In genomic region chrX:163144475-163144874, GRCm38 (mm10) we compare ENCODE assay signal across 26 mouse cellular contexts.
DNase-seq lines count a peak whose midpoint lies in the region; ATAC-seq and TF ChIP-seq lines count a peak whose summit lies in the region.
"Had no signal": no experiment of that assay in that cellular context is flagged by ENCODE, and none has a peak within 500 bp of the region (broad histone marks: within the 10 kb centered on the region; RNA-seq: fewer than 3 reads in every experiment).

No protein-coding gene starts in this region.

- no peak overlapping the region for H3K4me3 ChIP-seq in kidney, adult 2 months (ENCODE audit: insufficient read depth, low read depth, low read length)
- H3K4me3 ChIP-seq in kidney, embryonic 14.5 days (ENCODE audit: low read length): no peak overlapping the region
- no peak overlapping the region for H3K4me3 ChIP-seq in MEL (ENCODE audit: control insufficient read depth in 1 of 2, insufficient read depth in 1 of 2, low read depth in 2 of 2, low read length in 2 of 2)
- H3K4me3 ChIP-seq: embryonic facial prominence, embryonic 12.5 days; hindbrain, embryonic 10.5 days; intestine, embryonic 15.5 days; limb, embryonic 10.5 days; liver, embryonic 15.5 days; lung, embryonic 15.5 days; neural tube, embryonic 15.5 days had no signal

- no peaks in the 10 kb centered on the region for H3K36me3 ChIP-seq in kidney, adult 2 months (ENCODE audit: control insufficient read depth, insufficient read depth, low read length)
- H3K36me3 ChIP-seq in kidney, embryonic 14.5 days (ENCODE audit: control insufficient read depth, insufficient read depth, low read length): no peaks in the 10 kb centered on the region
- no peaks in the 10 kb centered on the region for H3K36me3 ChIP-seq in MEL (ENCODE audit: control insufficient read depth in 1 of 2, insufficient read depth in 2 of 2, low read length in 2 of 2)
- H3K36me3 ChIP-seq: embryonic facial prominence, embryonic 12.5 days; G1E; hindbrain, embryonic 10.5 days; intestine, embryonic 15.5 days; limb, embryonic 10.5 days; liver, embryonic 15.5 days; lung, embryonic 15.5 days; neural tube, embryonic 15.5 days had no signal

- TF ChIP-seq POLR2A in kidney, adult 2 months (IDR thresholded peaks at IDR 0.05; ENCODE audit: low read depth, low read length): no peak
- no peak for TF ChIP-seq POLR2A in MEL (IDR thresholded peaks at IDR 0.05; ENCODE audit: control insufficient read depth in 1 of 2, insufficient read depth in 1 of 2, low read depth in 1 of 2, low read length in 2 of 2, poor library complexity in 1 of 2)

- TF ChIP-seq EP300 in MEL (IDR thresholded peaks at IDR 0.05; ENCODE audit: low read depth in 1 of 2, low read length in 2 of 2): no peak

- TF ChIP-seq RAD21 in MEL (IDR thresholded peaks at IDR 0.05; ENCODE audit: low read depth, low read length): peak; percentile 34

- H3K4me1 ChIP-seq in kidney, adult 2 months (ENCODE audit: control insufficient read depth, insufficient read depth, low read length): no peaks in the 10 kb centered on the region
- H3K4me1 ChIP-seq in kidney, embryonic 14.5 days (ENCODE audit: control insufficient read depth, insufficient read depth, low read length): no peaks in the 10 kb centered on the region
- no peaks in the 10 kb centered on the region for H3K4me1 ChIP-seq in MEL (ENCODE audit: control insufficient read depth in 1 of 2, insufficient read depth in 2 of 2, low read length in 2 of 2)
- H3K4me1 ChIP-seq: embryonic facial prominence, embryonic 12.5 days; hindbrain, embryonic 10.5 days; intestine, embryonic 15.5 days; limb, embryonic 10.5 days; liver, embryonic 15.5 days; lung, embryonic 15.5 days; neural tube, embryonic 15.5 days had no signal

- no peak for ATAC-seq in kidney, embryonic 14.5 days (ENCODE audit: low FRiP score, low TSS enrichment)
- ATAC-seq: forebrain, postnatal 0 days; hindbrain, embryonic 16.5 days; intestine, embryonic 15.5 days had no signal

- no peak overlapping the region for H3K9ac ChIP-seq in kidney, embryonic 14.5 days (ENCODE audit: low read depth, low read length)
- no peak overlapping the region for H3K9ac ChIP-seq in MEL (ENCODE audit: control insufficient read depth, low read depth, low read length, poor library complexity, severe bottlenecking)
- H3K9ac ChIP-seq: embryonic facial prominence, embryonic 12.5 days; forebrain, postnatal 0 days; intestine, embryonic 15.5 days; liver, embryonic 15.5 days; lung, embryonic 15.5 days; neural tube, embryonic 15.5 days had no signal

- H3K9me3 ChIP-seq in kidney, embryonic 14.5 days (ENCODE audit: control insufficient read depth, low read length): no peaks in the 10 kb centered on the region
- H3K9me3 ChIP-seq in MEL (replicated peaks; ENCODE audit: insufficient read depth, low read length): no peaks in the 10 kb centered on the region
- H3K9me3 ChIP-seq: embryonic facial prominence, embryonic 12.5 days; G1E; hindbrain, embryonic 10.5 days; intestine, embryonic 15.5 days; limb, embryonic 10.5 days; liver, embryonic 15.5 days; lung, embryonic 15.5 days; neural tube, embryonic 15.5 days had no signal

- 53% methylated on average over 3 of the region's 3 CpGs for WGBS in kidney, adult 2 months
- 71% methylated on average over 3 of the region's 3 CpGs for WGBS in kidney, embryonic 14.5 days

- H3K79me2 ChIP-seq in MEL (ENCODE audit: control insufficient read depth, insufficient read depth, low read length, poor library complexity): no peaks in the 10 kb centered on the region

- no peak for TF ChIP-seq CTCF in kidney, adult 2 months (conservative IDR thresholded peaks at IDR 0.05; ENCODE audit: insufficient read depth, insufficient read length, low read depth, low read length)
- peak in 2 of 3 experiments; percentile 18 to 49; a peak in 2 of 6 replicates for TF ChIP-seq CTCF in MEL (IDR thresholded peaks at IDR 0.05 in 2 of 3, conservative IDR thresholded peaks at IDR 0.05 in 1 of 3; ENCODE audit: control insufficient read depth in 1 of 3, insufficient read depth in 1 of 3, low read depth in 2 of 3, low read length in 3 of 3, poor library complexity in 1 of 3, severe bottlenecking in 1 of 3)

- no peaks in the 10 kb centered on the region for H3K27me3 ChIP-seq in kidney, adult 2 months (replicated peaks; ENCODE audit: control insufficient read depth, insufficient read depth, low read length)
- no peaks in the 10 kb centered on the region for H3K27me3 ChIP-seq in kidney, embryonic 14.5 days (ENCODE audit: control insufficient read depth, insufficient read depth, low read length)
- no peaks in the 10 kb centered on the region for H3K27me3 ChIP-seq in MEL (ENCODE audit: control insufficient read depth in 1 of 2, insufficient read depth in 2 of 2, low read length in 2 of 2)
- H3K27me3 ChIP-seq: intestine, embryonic 15.5 days; liver, embryonic 15.5 days; lung, embryonic 15.5 days; neural tube, embryonic 15.5 days had no signal

- H3K4me2 ChIP-seq in kidney, embryonic 14.5 days (replicated peaks; ENCODE audit: low read depth, low read length): no peak overlapping the region
- H3K4me2 ChIP-seq: embryonic facial prominence, embryonic 12.5 days; heart, embryonic 11.5 days; intestine, embryonic 15.5 days; liver, embryonic 15.5 days; lung, embryonic 15.5 days; midbrain, embryonic 11.5 days; neural tube, embryonic 15.5 days had no signal

- peak; percentile 1 for DNase-seq in kidney, adult 2 months
- peak; percentile 14 for DNase-seq in lung, postnatal 36 days
- no peak for DNase-seq in lung, postnatal 10 days
- DNase-seq in MEL (ENCODE audit: low read depth, low spot score): peak; percentile 11
- no peak for DNase-seq in spleen, postnatal 14 days (ENCODE audit: low spot score in 2 of 2)
- no peak for DNase-seq in urinary bladder, postnatal 36 days (ENCODE audit: low spot score in 2 of 2)
- DNase-seq: cerebellum, adult 11 months; cerebellum, adult 9-11 months; forebrain, postnatal 0 days; kidney, postnatal 25 days; liver; right cerebral cortex, adult 18-20 months; thymus, adult 2 months; thymus, postnatal 4 days had no signal

- H3K27ac ChIP-seq in kidney, adult 2 months (ENCODE audit: insufficient read depth, low read depth, low read length): no peak overlapping the region
- H3K27ac ChIP-seq in kidney, embryonic 14.5 days (ENCODE audit: low read depth, low read length): no peak overlapping the region
- H3K27ac ChIP-seq in MEL (ENCODE audit: control insufficient read depth, low read depth, low read length): no peak overlapping the region
- H3K27ac ChIP-seq: embryonic facial prominence, embryonic 12.5 days; hindbrain, embryonic 10.5 days; intestine, embryonic 15.5 days; limb, embryonic 10.5 days; liver, embryonic 15.5 days; lung, embryonic 15.5 days; neural tube, embryonic 15.5 days had no signal

TF ChIP-seq in MEL, 35 proteins besides CTCF, POLR2A, EP300 and RAD21:
- TF ChIP-seq ZC3H11A (IDR thresholded peaks at IDR 0.05; ENCODE audit: low read depth, low read length) (0 out of 2 replicates have a peak, but pooled peaks have one; percentile 12), POLR2AphosphoS5 (IDR thresholded peaks at IDR 0.05; ENCODE audit: borderline replicate concordance, low read depth, low read length) (no peak), SMC3 (IDR thresholded peaks at IDR 0.05; ENCODE audit: low read depth, low read length) (peak; percentile 56)

Comparison
In these comparisons a context has a peak if more than half of its experiments do, and no peak if none do; other contexts are left out.
1. DNase-seq: peak in kidney, adult 2 months (single experiment), lung, postnatal 36 days (single experiment) and MEL (single experiment); none in lung, postnatal 10 days (single experiment), spleen, postnatal 14 days (0 of 2) and urinary bladder, postnatal 36 days (0 of 2).